Mouse (Mus musculus) ES-E14 (cell line): Measurements from ENCODE around the gene Cpne4. TPM values are rescaled to one million over a fixed set of nuclear protein-coding genes. Genes with fewer than 3 reads are reported as not detected.

Experiments used
- DNase-seq: peaks from one replicate; pipeline ENCODE4 v3.0.0-alpha.2; 2013; ENCODE audit warnings: low read depth, low spot score
- H3K27ac ChIP-seq: 2 replicates; pipeline ENCODE4 v1.5.1; 2012; ENCODE audit warnings: low read depth, mild to moderate bottlenecking, low read length, moderate library complexity, mixed read lengths; ENCODE audit not compliant: poor library complexity, insufficient read depth, severe bottlenecking
- H3K36me3 ChIP-seq: 2 replicates; pipeline ENCODE4 v1.6.1; 2012; ENCODE audit warnings: mild to moderate bottlenecking, low read length, moderate library complexity, mixed read lengths; ENCODE audit not compliant: control insufficient read depth, poor library complexity, insufficient read depth, severe bottlenecking
- H3K4me1 ChIP-seq, 2 experiments: fragments of 150-350 bp in 1 of 2; sonication (generic) in 1 of 2; 2 replicates each; pipeline ENCODE4 v1.6.1; 2012; ENCODE audit warnings: low read length in 2 of 2, mild to moderate bottlenecking in 1 of 2, mixed read lengths in 1 of 2; ENCODE audit not compliant: control insufficient read depth in 2 of 2, insufficient read depth in 2 of 2, poor library complexity in 1 of 2
- H3K4me3 ChIP-seq, 2 experiments: fragments of 150-350 bp in 1 of 2; sonication (generic) in 1 of 2; 2 replicates each; pipeline ENCODE4 v1.5.1; 2012; ENCODE audit warnings: low read length in 2 of 2, low read depth in 1 of 2, mild to moderate bottlenecking in 1 of 2, mixed read lengths in 1 of 2; ENCODE audit not compliant: insufficient read depth in 1 of 2, poor library complexity in 1 of 2, severe bottlenecking in 1 of 2
- H3K9ac ChIP-seq: 2 replicates; pipeline ENCODE4 v1.6.1; 2012; ENCODE audit warnings: low read depth, mild to moderate bottlenecking, low read length, mixed read lengths; ENCODE audit not compliant: poor library complexity, insufficient read depth, severe bottlenecking
- H3K9me3 ChIP-seq: fragments of 150-350 bp; sonication (generic); 2 replicates; pipeline ENCODE4 v1.6.1; 2012; ENCODE audit warnings: low read depth, mild to moderate bottlenecking, low read length; ENCODE audit not compliant: control insufficient read depth, insufficient read depth
- CHD2 ChIP-seq: IDR thresholded peaks from 2 replicates; pipeline ENCODE4 v1.6.1; 2014; ENCODE audit warnings: mild to moderate bottlenecking, low read depth, low read length, inconsistent platforms
- HCFC1 ChIP-seq: IDR thresholded peaks from 2 replicates; pipeline ENCODE4 v1.6.1; 2012; ENCODE audit warnings: low read length, inconsistent platforms, borderline replicate concordance; ENCODE audit not compliant: insufficient read depth
- MAFK ChIP-seq: IDR thresholded peaks from 2 replicates; pipeline ENCODE4 v1.6.1; 2014; ENCODE audit warnings: mild to moderate bottlenecking, low read depth, low read length, inconsistent platforms; ENCODE audit not compliant: insufficient read depth
- ZC3H11A ChIP-seq: IDR thresholded peaks from 2 replicates; pipeline ENCODE4 v1.6.1; 2012; ENCODE audit warnings: low read depth, mild to moderate bottlenecking, inconsistent platforms, low read length, borderline replicate concordance
- ZNF384 ChIP-seq: IDR thresholded peaks from 2 replicates; pipeline ENCODE4 v1.6.1; 2012; ENCODE audit warnings: low read depth, low read length, inconsistent platforms
- in situ Hi-C, 2 experiments: fragments of 600-800 bp; cut with MboI; formaldehyde crosslinking; loops; one replicate each; pipeline ENCODE4 v1.15.1; 2025; ENCODE audit warnings: low sequenced_read_pairs in 2 of 2, inconsistent platforms in 1 of 2; ENCODE audit not compliant: unreplicated experiment in 2 of 2
- total RNA-seq: library from RNA; depleted of rRNA; stranded (reverse); fragments of 300-350 nt; gene quantifications from 2 replicates; pipeline ENCODE4 v1.2.3, GENCODE M21; 2012

Gene Cpne4
- total RNA-seq, 1 experiment = 0.13 TPM

DNA sequence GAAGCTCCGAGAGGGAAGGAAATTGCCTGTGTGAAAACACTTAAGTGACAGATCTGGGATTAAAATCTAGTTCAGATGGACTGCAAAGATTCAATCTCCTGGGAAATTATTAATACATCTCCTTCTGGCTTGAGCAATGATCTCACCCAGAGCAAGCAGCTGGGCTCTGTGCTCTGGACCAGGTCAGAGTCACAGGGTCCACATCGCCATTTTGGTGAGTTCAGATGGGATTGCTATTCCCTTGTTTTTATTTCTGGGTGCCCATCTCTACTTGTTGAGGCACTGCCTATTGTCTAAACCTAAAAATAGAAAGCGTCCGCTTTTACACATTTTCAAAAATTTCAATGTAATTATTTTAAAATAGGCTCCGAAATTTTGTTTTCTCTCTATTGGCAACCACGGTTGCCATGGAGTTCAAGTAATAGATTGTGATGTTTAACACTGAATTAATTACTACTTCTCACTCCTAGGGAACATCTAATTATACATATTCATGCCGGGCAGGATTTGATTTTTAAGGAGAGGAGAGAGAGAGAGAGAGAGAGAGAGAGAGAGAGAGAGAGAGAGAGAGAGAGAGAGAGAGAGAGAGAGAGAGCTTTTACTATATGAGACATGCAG lies 229.2 kb downstream of the Cpne4 start:
- no peak for DNase-seq
- in situ Hi-C loops = no loop called here
- Histone ChIP-seq H3K4me3 (no peak overlapping the region), H3K9me3 (no peaks in the 10 kb centered on the region), H3K27ac (no peak overlapping the region), H3K4me1 (no peaks in the 10 kb centered on the region), H3K36me3 (no peaks in the 10 kb centered on the region), H3K9ac (no peak overlapping the region)
- TF ChIP-seq ZNF384 = no peak
- TF ChIP-seq CHD2 = no peak
- no peak for TF ChIP-seq HCFC1
- TF ChIP-seq ZC3H11A = no peak
- TF ChIP-seq MAFK = no peak

GRCm38 (mm10) chr9:104777135-104777534 lies 230.0 kb downstream of the Cpne4 start:
- no peak for DNase-seq
- Histone ChIP-seq H3K36me3 (no peaks in the 10 kb centered on the region), H3K4me1 (no peaks in the 10 kb centered on the region), H3K9ac (no peak overlapping the region), H3K9me3 (no peaks in the 10 kb centered on the region), H3K4me3 (no peak overlapping the region), H3K27ac (no peak overlapping the region)
- TF ChIP-seq ZC3H11A (no peak), CHD2 (no peak), HCFC1 (no peak), ZNF384 (no peak), MAFK (no peak)
- in situ Hi-C loops = no loop called here

- Histone ChIP-seq H3K4me3 (no peak overlapping the region), H3K9ac (no peak overlapping the region), H3K9me3 (no peaks in the 10 kb centered on the region), H3K27ac (no peak overlapping the region), H3K36me3 (no peaks in the 10 kb centered on the region), H3K4me1 (no peaks in the 10 kb centered on the region)
- in situ Hi-C loops = no loop called here
- no peak for DNase-seq
- TF ChIP-seq ZC3H11A (no peak), CHD2 (no peak), HCFC1 (no peak), MAFK (no peak), ZNF384 (no peak)
Measured at GRCm38 (mm10) chr9:104777780-104778179, 230.7 kb downstream of the Cpne4 start.

DNA sequence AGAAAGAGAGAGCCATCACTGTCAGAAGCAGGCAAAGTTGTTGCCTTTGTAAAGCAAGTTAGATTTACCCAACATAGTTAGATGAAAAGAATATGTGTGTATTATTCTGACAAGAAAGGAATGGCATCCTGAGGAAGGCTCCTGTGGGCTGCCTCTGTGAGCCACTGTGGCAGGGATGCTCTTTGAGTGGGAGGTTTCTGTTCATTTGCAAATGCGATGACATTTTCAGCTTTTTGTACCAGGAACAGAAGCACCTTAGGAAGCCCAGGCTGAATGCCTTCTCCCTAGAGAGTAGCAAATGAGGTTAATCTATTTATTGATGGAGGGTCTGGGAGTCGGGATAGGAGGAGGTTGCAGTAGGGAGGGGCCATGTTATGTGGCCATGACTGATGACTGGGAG lies 249.5 kb downstream of the Cpne4 start:
- no peaks in the 10 kb centered on the region for H3K4me1 ChIP-seq
- H3K9me3 ChIP-seq = no peaks in the 10 kb centered on the region
- no peak for TF ChIP-seq MAFK
- no peak for TF ChIP-seq ZNF384
- TF ChIP-seq CHD2 = no peak
- TF ChIP-seq ZC3H11A = no peak
- no peak for TF ChIP-seq HCFC1
- no peaks in the 10 kb centered on the region for H3K36me3 ChIP-seq
- H3K9ac ChIP-seq = no peak overlapping the region
- H3K27ac ChIP-seq = no peak overlapping the region
- H3K4me3 ChIP-seq = no peak overlapping the region
- DNase-seq = no peak
- in situ Hi-C loops = no loop called here

DNA sequence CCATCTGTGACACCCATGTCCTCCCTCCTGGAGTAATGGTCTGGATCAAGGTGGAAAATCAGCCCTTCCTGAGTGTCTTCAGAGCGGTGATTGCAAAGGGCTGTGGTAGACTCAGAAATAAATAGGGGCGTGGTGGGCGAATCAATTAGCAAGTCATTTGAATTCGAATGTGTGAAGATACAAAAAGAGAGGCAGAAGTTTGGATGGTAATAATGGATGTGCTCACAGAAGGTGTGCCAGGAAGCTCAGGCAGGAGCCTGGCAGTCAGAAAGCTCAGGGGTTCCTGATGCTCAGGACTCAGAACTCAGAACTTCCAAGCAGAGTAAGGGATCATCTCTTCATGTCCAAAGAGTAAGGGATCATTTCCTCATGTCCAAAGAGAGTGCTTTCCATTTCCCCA lies 257.7 kb downstream of the Cpne4 start:
- no peak for DNase-seq
- H3K4me1 ChIP-seq = peaks cover 0 to 2% of the 10 kb centered on the region in 2 experiments; a peak in 1 of 4 replicates
- H3K36me3 ChIP-seq = no peaks in the 10 kb centered on the region
- in situ Hi-C loops = no loop called here
- TF ChIP-seq ZNF384 (no peak), HCFC1 (no peak), MAFK (no peak), CHD2 (no peak), ZC3H11A (no peak)
- H3K9me3 ChIP-seq = no peaks in the 10 kb centered on the region
- no peak overlapping the region for H3K9ac ChIP-seq
- no peak overlapping the region for H3K4me3 ChIP-seq
- H3K27ac ChIP-seq = no peak overlapping the region
